Mouse (Mus musculus): Measurements from ENCODE around the gene Zfp526.
"Not testable (repeated sequence)": the region's sequence is repeated elsewhere in the genome, so short reads cannot be mapped to it uniquely, and the experiment has no call there.

The Zfp526 gene

DNA sequence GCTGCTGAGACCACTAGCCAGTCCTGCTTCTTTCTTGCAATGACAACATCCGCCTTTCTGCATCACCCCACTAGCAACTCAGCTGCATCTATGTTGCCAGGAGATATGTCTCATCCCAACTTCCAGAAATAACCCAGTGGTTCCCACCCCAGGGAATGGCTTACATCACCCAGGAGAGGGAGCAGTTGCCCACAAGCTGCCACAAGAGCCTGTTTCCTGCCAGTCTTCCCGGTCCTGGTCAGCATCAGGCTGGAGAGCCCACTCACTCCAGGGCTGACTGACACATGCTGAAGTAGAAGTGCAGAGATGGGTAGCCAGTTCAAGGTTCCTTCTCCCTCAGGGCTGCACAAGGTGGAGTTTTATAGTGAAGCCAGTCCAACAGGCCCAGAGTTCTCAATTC, 19.8 kb downstream of the Zfp526 start:
- peak in 1 of 2 experiments; percentile 48 for DNase-seq

- DNase-seq: no peak
Observed at GRCm38 (mm10) chr7:25243361-25243760, 22.1 kb downstream of the Zfp526 start.

DNA sequence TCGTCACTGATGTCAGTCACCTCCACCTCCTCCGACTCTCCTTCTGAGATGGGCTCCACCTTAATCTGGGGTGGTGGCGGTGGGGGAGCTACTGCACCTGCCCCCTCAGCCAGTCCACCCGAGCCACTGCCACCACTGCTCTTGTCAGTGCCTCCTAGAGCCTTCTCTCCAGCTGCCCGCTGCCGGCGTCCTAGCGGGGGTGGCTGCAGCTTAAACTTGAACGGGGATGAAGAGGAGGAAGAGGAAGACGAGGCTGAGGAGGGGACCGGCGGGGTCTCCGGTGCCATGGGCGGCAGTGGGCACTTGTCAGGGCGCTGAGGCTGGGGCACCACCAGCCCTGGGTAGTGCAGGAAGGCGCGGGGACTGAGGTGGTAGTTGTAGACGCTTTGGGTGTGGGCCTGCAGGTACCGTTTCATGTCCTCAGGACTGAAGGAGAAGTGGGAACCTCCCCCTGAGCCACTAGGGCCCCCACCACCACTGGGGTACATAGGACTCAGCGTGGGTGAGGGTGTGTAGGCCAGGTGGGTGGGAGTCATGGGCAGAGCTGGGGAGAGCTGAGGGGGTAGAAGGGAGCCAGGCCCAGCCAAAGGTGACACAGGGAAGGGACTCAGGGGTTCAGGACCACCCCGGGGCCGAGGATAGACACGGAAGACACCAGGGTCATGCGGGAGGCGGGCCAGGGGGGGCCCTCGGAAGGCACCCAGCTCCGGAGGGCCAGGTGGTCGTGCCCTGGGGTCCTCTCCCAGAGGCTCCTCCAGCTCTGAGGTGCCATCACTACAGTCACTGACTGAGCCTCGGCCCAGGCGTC, 23.5 kb downstream of the Zfp526 start:
- no peak for DNase-seq

DNA sequence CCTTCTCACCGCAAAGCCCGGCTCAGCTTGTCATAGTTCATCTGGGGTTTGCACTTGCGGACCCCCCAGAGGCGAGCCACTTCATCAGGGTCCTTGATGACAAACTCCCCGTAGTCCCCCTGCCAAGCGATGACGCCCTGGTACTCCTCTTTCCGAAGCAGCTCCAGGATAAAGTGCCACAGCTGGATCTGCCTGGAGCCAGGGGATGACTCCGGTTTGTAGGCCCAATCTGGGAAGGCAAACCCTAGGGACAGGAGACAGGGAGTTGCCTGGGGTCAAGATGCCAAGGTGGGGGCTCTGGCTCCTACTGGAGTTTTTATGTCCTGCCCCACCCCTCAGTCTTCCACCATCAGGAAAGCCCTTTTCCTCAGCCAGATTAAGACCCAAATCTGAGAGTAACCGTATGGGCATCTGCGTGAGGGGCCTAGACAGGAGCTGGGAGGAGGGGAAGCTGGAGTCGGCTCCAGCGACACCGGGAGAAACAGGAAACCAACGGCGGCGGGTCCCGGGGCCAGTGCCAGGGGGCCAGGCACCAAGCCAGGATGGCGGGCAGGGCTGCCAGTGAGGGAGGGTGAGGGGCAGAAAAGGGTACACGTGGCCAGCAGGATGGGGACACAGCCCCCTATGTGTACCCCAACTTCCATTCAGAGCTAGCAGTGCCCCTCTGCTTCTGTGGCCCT, 25.0 kb downstream of the Zfp526 start:
- DNase-seq: peak; percentile 70 to 74

- DNase-seq: peak; percentile 42 to 49
Observed at GRCm38 (mm10) chr7:25246759-25247137, 25.5 kb downstream of the Zfp526 start.

GRCm38 (mm10) chr7:25247498-25247897, 26.3 kb downstream of the Zfp526 start:
- DNase-seq: no peak

- peak in 1 of 2 experiments; percentile 48 for DNase-seq
Observed at GRCm38 (mm10) chr7:25248018-25248647, 26.9 kb downstream of the Zfp526 start.

DNA sequence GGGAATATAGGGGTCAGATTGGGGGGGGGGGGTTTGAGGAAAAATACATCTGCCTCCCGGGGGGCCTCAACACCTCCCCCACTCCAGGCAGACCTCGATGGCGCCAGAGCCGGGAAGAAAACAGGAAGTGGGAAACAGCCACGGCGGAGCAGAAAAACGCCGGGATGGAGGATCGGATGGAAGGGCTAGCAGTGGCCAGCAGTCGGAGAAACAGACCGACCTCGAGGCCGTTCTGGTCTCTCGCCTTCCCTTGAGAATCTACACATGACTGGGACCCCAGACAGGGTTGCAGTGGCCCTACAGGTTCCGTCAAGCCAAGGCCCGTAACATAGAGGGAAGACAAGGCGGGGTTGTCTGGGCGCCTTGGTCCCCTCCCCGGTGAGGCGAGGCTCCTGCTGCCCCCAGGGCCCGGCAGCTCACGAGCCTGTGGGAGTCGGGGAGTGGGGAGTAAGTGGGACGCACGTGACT, 27.7 kb downstream of the Zfp526 start:
- DNase-seq: peak; percentile 51

- DNase-seq: peak; percentile 70 to 77
Observed at GRCm38 (mm10) chr7:25249314-25250140, 28.3 kb downstream of the Zfp526 start.

GRCm38 (mm10) chr7:25250141-25250972, 29.1 kb downstream of the Zfp526 start, which contains the start of gene Erf:
Gene Erf, minus strand, starts transcription at chr7:25250761.
- DNase-seq: peak; percentile 93 to 94

DNA sequence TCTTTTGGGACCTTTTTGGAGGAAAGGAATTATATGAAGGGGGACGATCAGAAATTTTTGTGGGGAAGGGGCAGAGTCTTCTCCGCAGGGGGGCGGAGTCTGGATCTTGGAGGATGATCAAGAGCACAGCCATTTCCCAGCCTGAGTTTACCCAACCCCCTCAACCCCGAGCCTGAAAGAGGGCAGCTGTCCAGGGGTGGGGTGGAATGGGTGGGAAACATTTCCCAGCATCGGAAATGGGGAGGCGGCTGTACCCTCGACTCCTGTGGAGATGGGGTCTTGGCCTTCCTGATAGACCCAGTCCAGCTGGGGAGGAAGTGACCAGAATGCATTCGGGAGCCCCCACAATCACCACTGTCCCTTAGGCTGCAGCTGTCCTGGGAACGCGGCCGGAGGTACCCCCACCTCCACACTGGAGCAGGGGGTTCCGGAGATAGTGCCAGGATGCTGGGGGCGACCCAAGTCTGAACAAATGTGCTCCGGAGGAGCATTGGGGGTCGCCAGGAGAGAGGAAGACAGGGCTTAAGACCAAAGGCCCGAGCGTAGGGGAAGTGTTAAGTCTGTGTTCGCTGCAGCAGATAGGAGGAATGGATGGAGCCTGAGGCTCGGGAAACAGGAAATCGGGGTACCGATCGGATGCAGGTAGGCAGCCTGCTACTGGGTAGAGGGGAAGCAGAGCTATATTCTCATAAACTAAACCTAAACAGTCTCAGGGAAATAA, 30.0 kb downstream of the Zfp526 start:
- DNase-seq: peak; percentile 62 to 80

DNA sequence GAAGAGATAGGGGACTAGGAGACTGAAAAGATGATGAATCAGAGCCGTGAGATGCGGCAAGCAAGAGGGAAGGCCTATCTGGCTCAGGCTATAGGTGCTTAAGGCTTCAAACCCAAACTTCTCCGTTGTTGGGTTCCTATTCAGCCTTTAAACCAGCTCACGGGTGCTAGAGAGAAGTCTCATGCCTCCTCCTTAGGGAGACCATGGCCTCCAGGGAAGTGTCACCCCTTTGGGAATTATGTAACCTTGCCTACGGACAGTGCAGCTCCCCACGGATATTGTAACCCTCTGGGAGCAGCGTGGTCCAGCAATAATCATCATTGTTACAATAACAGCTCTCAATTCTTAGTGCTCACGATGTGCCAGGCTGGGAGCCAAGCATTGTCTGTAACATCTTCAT, 30.6 kb downstream of the Zfp526 start:
- DNase-seq: peak in 1 of 2 experiments; percentile 33

DNA sequence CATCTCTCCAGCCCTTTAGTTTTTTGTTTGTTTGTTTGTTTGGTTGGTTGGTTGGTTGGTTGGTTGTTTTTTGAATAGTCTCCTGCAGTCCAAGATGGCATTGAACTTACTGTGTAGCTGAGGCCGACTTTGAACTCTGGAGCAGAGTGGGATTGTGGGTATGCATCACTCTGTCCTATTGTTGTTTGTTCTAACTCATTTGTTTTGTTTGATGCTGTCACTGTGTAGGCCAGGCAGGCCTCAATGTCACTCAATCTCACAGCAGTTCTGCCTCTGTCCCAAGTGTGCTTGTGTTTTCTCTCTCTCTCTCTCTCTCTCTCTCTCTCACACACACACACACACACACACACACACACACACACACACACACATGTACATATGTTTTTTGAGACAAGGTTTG, 40.7 kb downstream of the Zfp526 start:
- DNase-seq: no peak

GRCm38 (mm10) chr7:25263968-25264870, 43.0 kb downstream of the Zfp526 start:
- DNase-seq: no peak

- not testable (repeated sequence) for DNase-seq
Observed at GRCm38 (mm10) chr7:25265743-25266142, 44.5 kb downstream of the Zfp526 start.

DNA sequence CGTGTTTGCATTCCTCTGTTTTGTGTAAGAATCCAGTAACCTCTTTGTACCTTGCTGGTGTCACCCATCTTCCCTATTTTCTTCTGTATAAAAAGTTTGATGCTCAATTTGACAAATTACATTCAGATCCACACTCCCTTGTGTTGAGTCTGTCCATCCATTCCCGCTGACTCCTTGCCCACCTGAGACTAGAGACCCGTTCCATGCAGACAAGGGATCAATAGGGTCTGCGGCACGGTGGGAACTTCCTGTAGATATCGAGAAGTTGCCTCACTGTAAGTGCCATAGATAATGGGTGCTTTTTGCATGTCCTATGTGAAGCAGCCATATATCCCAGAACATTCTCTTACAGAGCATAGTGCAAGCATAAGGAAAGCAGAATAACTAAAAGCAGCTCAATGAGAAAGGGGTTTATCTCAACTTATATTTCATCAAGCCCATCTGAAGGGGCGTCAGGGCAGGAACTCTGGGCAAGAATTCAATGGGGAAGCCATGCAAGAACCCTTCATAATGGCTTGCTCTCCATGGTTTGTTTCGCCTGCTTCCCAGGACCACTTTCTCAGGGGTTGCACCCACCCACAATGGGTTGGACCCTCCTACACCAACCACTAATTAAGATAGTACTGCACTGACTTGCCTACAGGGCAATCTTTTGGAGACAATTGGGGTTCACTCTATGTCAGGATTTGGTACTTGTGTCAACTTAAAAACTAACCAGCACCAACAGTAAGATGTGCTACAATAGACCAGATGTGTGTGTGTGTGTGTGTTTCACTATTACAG, 45.1 kb downstream of the Zfp526 start:
- no peak for DNase-seq

DNA sequence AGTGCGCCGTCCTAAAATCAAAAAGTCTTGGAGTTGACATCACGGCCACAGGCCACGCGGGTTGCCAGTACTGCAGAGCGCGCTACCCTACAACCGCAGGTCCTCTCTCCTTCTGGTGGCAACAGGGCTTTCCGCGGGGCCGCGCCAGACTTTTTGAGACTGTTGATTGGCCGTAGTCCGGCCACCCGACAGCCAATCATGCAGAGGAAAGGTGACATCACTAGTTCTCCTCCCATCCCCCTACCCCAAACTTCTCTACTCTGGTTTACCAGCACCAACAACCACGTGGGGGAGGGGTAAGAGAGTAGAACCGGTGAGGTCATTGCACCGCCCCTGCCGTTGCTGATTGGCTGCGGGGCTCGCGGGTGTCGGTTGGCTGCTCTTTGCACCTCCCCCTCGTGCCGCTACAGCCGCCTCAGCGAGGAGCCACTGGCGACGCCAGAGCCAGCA, 46.1 kb downstream of the Zfp526 start, which contains the start of gene Cic:
TSS of gene Cic (plus strand) at position 404 of the 450 bp plus-strand sequence.
- peak; percentile 99 for DNase-seq

- peak; percentile 99 to 100 for DNase-seq
Observed at GRCm38 (mm10) chr7:25267751-25268463, 46.7 kb downstream of the Zfp526 start.
